Mouse (Mus musculus): ENCODE measurements around the gene Srsf2.
"Not testable (repeated sequence)": the region's sequence is repeated elsewhere in the genome, so short reads cannot be mapped to it uniquely, and the experiment has no call there.

The Srsf2 gene

GRCm38 (mm10) chr11:116852891-116853511 is at the start of gene Srsf2:
TSS of gene Srsf2 (minus strand) at chr11:116853094.
- DNase-seq (ENCODE audit: low spot score): peak; percentile 94

GRCm38 (mm10) chr11:116902588-116902987 is 49.7 kb upstream of the Srsf2 start:
- not testable (repeated sequence) for DNase-seq (ENCODE audit: low spot score)

- no peak for DNase-seq (ENCODE audit: low spot score)
Measured at GRCm38 (mm10) chr11:116899247-116899646, 46.4 kb upstream of the Srsf2 start.

- no peak for DNase-seq (ENCODE audit: low spot score)
Measured at GRCm38 (mm10) chr11:116895402-116895801, 42.5 kb upstream of the Srsf2 start.

- no peak for DNase-seq (ENCODE audit: low spot score)
Measured at GRCm38 (mm10) chr11:116893532-116894442, 40.9 kb upstream of the Srsf2 start.

- DNase-seq (ENCODE audit: low spot score): no peak
Measured at GRCm38 (mm10) chr11:116887136-116887535, 34.2 kb upstream of the Srsf2 start.

- peak; percentile 94 for DNase-seq (ENCODE audit: low spot score)
Measured at GRCm38 (mm10) chr11:116885275-116886151, 32.6 kb upstream of the Srsf2 start.

- no peak for DNase-seq (ENCODE audit: low spot score)
Measured at GRCm38 (mm10) chr11:116884061-116884460, 31.2 kb upstream of the Srsf2 start.

GRCm38 (mm10) chr11:116882446-116882845 is 29.6 kb upstream of the Srsf2 start:
- no peak for DNase-seq (ENCODE audit: low spot score)

- DNase-seq (ENCODE audit: low spot score): no peak
Measured at GRCm38 (mm10) chr11:116881440-116881839, 28.5 kb upstream of the Srsf2 start.

- no peak for DNase-seq (ENCODE audit: low spot score)
Measured at GRCm38 (mm10) chr11:116880839-116881238, 27.9 kb upstream of the Srsf2 start.

GRCm38 (mm10) chr11:116878454-116878853 is 25.6 kb upstream of the Srsf2 start:
- no peak for DNase-seq (ENCODE audit: low spot score)

- no peak for DNase-seq (ENCODE audit: low spot score)
Measured at GRCm38 (mm10) chr11:116873987-116874386, 21.1 kb upstream of the Srsf2 start.

- no peak for DNase-seq (ENCODE audit: low spot score)
Measured at GRCm38 (mm10) chr11:116871538-116871937, 18.6 kb upstream of the Srsf2 start.

- no peak for DNase-seq (ENCODE audit: low spot score)
Measured at GRCm38 (mm10) chr11:116869641-116870040, 16.7 kb upstream of the Srsf2 start.

- DNase-seq (ENCODE audit: low spot score): no peak
Measured at GRCm38 (mm10) chr11:116869223-116869622, 16.3 kb upstream of the Srsf2 start.

- no peak for DNase-seq (ENCODE audit: low spot score)
Measured at GRCm38 (mm10) chr11:116868129-116868528, 15.2 kb upstream of the Srsf2 start.

- no peak for DNase-seq (ENCODE audit: low spot score)
Measured at GRCm38 (mm10) chr11:116865945-116866585, 13.2 kb upstream of the Srsf2 start.

- DNase-seq (ENCODE audit: low spot score): no peak
Measured at GRCm38 (mm10) chr11:116864444-116864843, 11.6 kb upstream of the Srsf2 start.

GRCm38 (mm10) chr11:116857183-116857850 is 4.4 kb upstream of the Srsf2 start:
- peak; percentile 53 for DNase-seq (ENCODE audit: low spot score)

- DNase-seq (ENCODE audit: low spot score): no peak
Measured at GRCm38 (mm10) chr11:116854279-116854678, 1.4 kb upstream of the Srsf2 start.
